Mouse (Mus musculus): ENCODE data around the gene Gxylt1. TPM values are rescaled to one million over a fixed set of nuclear protein-coding genes. Genes with fewer than 3 reads are reported as not detected.
"Not testable (repeated sequence)": the region's sequence is repeated elsewhere in the genome, so short reads cannot be mapped to it uniquely, and the experiment has no call there.

The Gxylt1 gene
- 13.5 and 16.2 TPM in 2 replicates for polyA plus RNA-seq (2014; fragmentation: Nextera tagmentation; extraction: Ambion mirVana)

- Histone ChIP-seq H3K4me1 (replicated peaks; ENCODE audit: control insufficient read depth, insufficient read depth, low read length) (peaks cover 6% of the 10 kb centered on the region), H3K36me3 (ENCODE audit: control insufficient read depth, insufficient read depth, low read length) (no peaks in the 10 kb centered on the region), H3K9ac (ENCODE audit: low read depth, low read length) (peak within 1 kb of the TSS; percentile 79), H3K27ac (ENCODE audit: low read depth, low read length) (peak within 1 kb of the TSS; percentile 87), H3K9me3 (ENCODE audit: control insufficient read depth, low read length) (no peaks in the 10 kb centered on the region), H3K4me2 (replicated peaks; ENCODE audit: low read depth, low read length) (peak within 1 kb of the TSS; percentile 81), H3K4me3 (ENCODE audit: low read depth, low read length) (peak within 1 kb of the TSS; percentile 82), H3K27me3 (ENCODE audit: control insufficient read depth, insufficient read depth, low read length) (no peaks in the 10 kb centered on the region)
- DNase-seq (ENCODE audit: low spot score) (peak; percentile 98), ATAC-seq (ENCODE audit: low FRiP score) (peak; percentile 98)
- under 1% methylated on average over 56 of the region's 93 CpGs for WGBS
Measured at GRCm38 (mm10) chr15:93274679-93275583, at the start of gene Gxylt1. Gene Gxylt1 (minus strand): TSS chr15:93275179.

- Histone ChIP-seq H3K27me3 (ENCODE audit: control insufficient read depth, insufficient read depth, low read length) (no peaks in the 10 kb centered on the region), H3K27ac (ENCODE audit: low read depth, low read length) (no peak overlapping the region), H3K4me2 (replicated peaks; ENCODE audit: low read depth, low read length) (no peak overlapping the region), H3K36me3 (ENCODE audit: control insufficient read depth, insufficient read depth, low read length) (no peaks in the 10 kb centered on the region), H3K9ac (ENCODE audit: low read depth, low read length) (no peak overlapping the region), H3K4me3 (ENCODE audit: low read depth, low read length) (no peak overlapping the region), H3K4me1 (replicated peaks; ENCODE audit: control insufficient read depth, insufficient read depth, low read length) (no peaks in the 10 kb centered on the region), H3K9me3 (ENCODE audit: control insufficient read depth, low read length) (no peaks in the 10 kb centered on the region)
- DNase-seq (ENCODE audit: low spot score) (no peak), ATAC-seq (ENCODE audit: low FRiP score) (no peak)
- 76% methylated on average over 1 of the region's 1 CpGs for WGBS
Measured at GRCm38 (mm10) chr15:93318781-93319180, 43.8 kb upstream of the Gxylt1 start.

GRCm38 (mm10) chr15:93310304-93310703 is 35.3 kb upstream of the Gxylt1 start:
- not testable (repeated sequence) for ATAC-seq (ENCODE audit: low FRiP score); H3K27ac ChIP-seq (ENCODE audit: low read depth, low read length); H3K36me3 ChIP-seq (ENCODE audit: control insufficient read depth, insufficient read depth, low read length); DNase-seq (ENCODE audit: low spot score); H3K4me1 ChIP-seq (replicated peaks; ENCODE audit: control insufficient read depth, insufficient read depth, low read length); H3K9me3 ChIP-seq (ENCODE audit: control insufficient read depth, low read length); H3K27me3 ChIP-seq (ENCODE audit: control insufficient read depth, insufficient read depth, low read length); H3K4me2 ChIP-seq (replicated peaks; ENCODE audit: low read depth, low read length); H3K4me3 ChIP-seq (ENCODE audit: low read depth, low read length); H3K9ac ChIP-seq (ENCODE audit: low read depth, low read length)
- WGBS: 94% methylated on average over 4 of the region's 4 CpGs

- H3K27me3 ChIP-seq (ENCODE audit: control insufficient read depth, insufficient read depth, low read length): no peaks in the 10 kb centered on the region
- no peak overlapping the region for H3K27ac ChIP-seq (ENCODE audit: low read depth, low read length)
- no peak for ATAC-seq (ENCODE audit: low FRiP score)
- no peaks in the 10 kb centered on the region for H3K9me3 ChIP-seq (ENCODE audit: control insufficient read depth, low read length)
- H3K4me1 ChIP-seq (replicated peaks; ENCODE audit: control insufficient read depth, insufficient read depth, low read length): no peaks in the 10 kb centered on the region
- no peak overlapping the region for H3K4me2 ChIP-seq (replicated peaks; ENCODE audit: low read depth, low read length)
- H3K4me3 ChIP-seq (ENCODE audit: low read depth, low read length): no peak overlapping the region
- no peak for DNase-seq (ENCODE audit: low spot score)
- H3K9ac ChIP-seq (ENCODE audit: low read depth, low read length): no peak overlapping the region
- WGBS: 89% methylated on average over 2 of the region's 2 CpGs
- H3K36me3 ChIP-seq (ENCODE audit: control insufficient read depth, insufficient read depth, low read length): no peaks in the 10 kb centered on the region
Measured at GRCm38 (mm10) chr15:93298197-93298596, 23.2 kb upstream of the Gxylt1 start.

- H3K27ac ChIP-seq (ENCODE audit: low read depth, low read length): no peak overlapping the region
- WGBS: 84% methylated on average over 11 of the region's 11 CpGs
- no peaks in the 10 kb centered on the region for H3K9me3 ChIP-seq (ENCODE audit: control insufficient read depth, low read length)
- no peaks in the 10 kb centered on the region for H3K36me3 ChIP-seq (ENCODE audit: control insufficient read depth, insufficient read depth, low read length)
- no peak overlapping the region for H3K4me3 ChIP-seq (ENCODE audit: low read depth, low read length)
- DNase-seq (ENCODE audit: low spot score) (no peak), ATAC-seq (ENCODE audit: low FRiP score) (no peak)
- H3K4me2 ChIP-seq (replicated peaks; ENCODE audit: low read depth, low read length): no peak overlapping the region
- H3K27me3 ChIP-seq (ENCODE audit: control insufficient read depth, insufficient read depth, low read length): no peaks in the 10 kb centered on the region
- H3K4me1 ChIP-seq (replicated peaks; ENCODE audit: control insufficient read depth, insufficient read depth, low read length): no peaks in the 10 kb centered on the region
- no peak overlapping the region for H3K9ac ChIP-seq (ENCODE audit: low read depth, low read length)
Measured at GRCm38 (mm10) chr15:93294483-93294882, 19.5 kb upstream of the Gxylt1 start.

DNA sequence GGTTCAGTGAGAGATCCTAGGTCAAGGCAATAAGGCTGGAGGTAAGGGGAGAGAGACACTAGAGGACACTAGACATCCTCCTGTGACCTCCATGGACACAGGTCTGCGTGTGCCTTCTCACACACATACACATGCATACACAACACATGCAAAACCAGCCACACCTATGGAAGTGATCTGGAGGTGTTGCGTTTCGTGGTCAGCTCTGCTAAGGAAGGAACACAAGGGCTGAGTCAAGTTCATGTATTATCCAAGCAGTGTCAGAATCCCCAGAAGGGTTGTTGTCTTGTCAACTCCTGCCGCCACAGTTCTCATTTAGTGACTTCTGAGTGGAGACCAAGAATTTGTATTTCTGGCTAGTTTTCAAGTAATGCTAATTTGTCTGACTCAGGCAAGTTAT is 13.3 kb upstream of the Gxylt1 start:
- 96% methylated on average over 4 of the region's 4 CpGs for WGBS
- no peak overlapping the region for H3K9ac ChIP-seq (ENCODE audit: low read depth, low read length)
- ATAC-seq (ENCODE audit: low FRiP score): no peak
- no peak overlapping the region for H3K27ac ChIP-seq (ENCODE audit: low read depth, low read length)
- no peaks in the 10 kb centered on the region for H3K9me3 ChIP-seq (ENCODE audit: control insufficient read depth, low read length)
- H3K4me1 ChIP-seq (replicated peaks; ENCODE audit: control insufficient read depth, insufficient read depth, low read length): no peaks in the 10 kb centered on the region
- no peak for DNase-seq (ENCODE audit: low spot score)
- H3K4me3 ChIP-seq (ENCODE audit: low read depth, low read length): no peak overlapping the region
- no peak overlapping the region for H3K4me2 ChIP-seq (replicated peaks; ENCODE audit: low read depth, low read length)
- no peaks in the 10 kb centered on the region for H3K27me3 ChIP-seq (ENCODE audit: control insufficient read depth, insufficient read depth, low read length)
- H3K36me3 ChIP-seq (ENCODE audit: control insufficient read depth, insufficient read depth, low read length): no peaks in the 10 kb centered on the region

DNA sequence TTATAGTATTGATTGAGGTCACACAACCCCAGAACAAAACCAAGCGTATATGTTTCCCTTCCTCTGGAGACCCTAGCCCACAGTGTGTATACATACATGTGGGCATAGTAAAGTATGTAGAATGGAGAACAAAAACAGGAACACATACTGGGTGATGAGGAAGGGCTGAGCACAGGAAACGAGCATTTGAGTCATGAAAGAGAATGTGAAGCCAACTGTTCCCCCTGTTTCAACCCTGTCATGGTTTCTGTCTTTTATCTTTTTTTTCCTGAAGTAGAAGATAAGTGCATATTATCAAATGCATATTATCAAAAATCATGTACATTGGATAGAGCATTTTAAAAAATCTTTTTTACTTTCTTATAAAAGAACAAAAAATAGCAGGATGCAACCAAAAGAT is 12.6 kb upstream of the Gxylt1 start:
- H3K4me1 ChIP-seq (replicated peaks; ENCODE audit: control insufficient read depth, insufficient read depth, low read length): no peaks in the 10 kb centered on the region
- no peak overlapping the region for H3K27ac ChIP-seq (ENCODE audit: low read depth, low read length)
- no peaks in the 10 kb centered on the region for H3K9me3 ChIP-seq (ENCODE audit: control insufficient read depth, low read length)
- H3K36me3 ChIP-seq (ENCODE audit: control insufficient read depth, insufficient read depth, low read length): no peaks in the 10 kb centered on the region
- no peak overlapping the region for H3K4me3 ChIP-seq (ENCODE audit: low read depth, low read length)
- 79% methylated on average over 2 of the region's 2 CpGs for WGBS
- no peak overlapping the region for H3K9ac ChIP-seq (ENCODE audit: low read depth, low read length)
- no peak overlapping the region for H3K4me2 ChIP-seq (replicated peaks; ENCODE audit: low read depth, low read length)
- no peaks in the 10 kb centered on the region for H3K27me3 ChIP-seq (ENCODE audit: control insufficient read depth, insufficient read depth, low read length)
- DNase-seq (ENCODE audit: low spot score) (no peak), ATAC-seq (ENCODE audit: low FRiP score) (no peak)

DNA sequence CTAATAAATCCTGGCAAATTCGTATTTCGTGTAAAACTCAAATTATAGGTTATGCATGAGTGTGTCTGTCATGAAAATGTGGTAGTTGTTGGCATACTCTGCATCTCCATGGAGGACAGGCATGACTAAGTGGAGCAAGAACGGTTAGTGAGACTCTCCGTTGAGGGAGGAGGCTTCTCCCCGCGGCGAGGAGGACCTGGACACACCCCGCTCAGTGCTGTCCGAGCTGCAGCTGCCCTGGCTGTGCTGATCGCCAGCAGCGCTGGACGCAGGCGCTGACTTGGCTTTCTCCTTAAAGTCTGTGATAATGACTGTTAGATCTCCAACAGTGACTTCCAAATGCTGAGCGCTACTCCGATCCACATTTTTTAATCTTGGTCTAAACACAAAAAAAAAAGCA is 10.3 kb upstream of the Gxylt1 start:
- ATAC-seq (ENCODE audit: low FRiP score) (no peak), DNase-seq (ENCODE audit: low spot score) (no peak)
- Histone ChIP-seq H3K4me3 (ENCODE audit: low read depth, low read length) (no peak overlapping the region), H3K4me2 (replicated peaks; ENCODE audit: low read depth, low read length) (no peak overlapping the region), H3K4me1 (replicated peaks; ENCODE audit: control insufficient read depth, insufficient read depth, low read length) (no peaks in the 10 kb centered on the region), H3K9me3 (ENCODE audit: control insufficient read depth, low read length) (no peaks in the 10 kb centered on the region), H3K27ac (ENCODE audit: low read depth, low read length) (no peak overlapping the region), H3K27me3 (ENCODE audit: control insufficient read depth, insufficient read depth, low read length) (no peaks in the 10 kb centered on the region), H3K36me3 (ENCODE audit: control insufficient read depth, insufficient read depth, low read length) (no peaks in the 10 kb centered on the region), H3K9ac (ENCODE audit: low read depth, low read length) (no peak overlapping the region)
- WGBS: 83% methylated on average over 15 of the region's 15 CpGs

- DNase-seq (ENCODE audit: low spot score): no peak
- WGBS: 87% methylated on average over 6 of the region's 6 CpGs
- Histone ChIP-seq H3K4me1 (replicated peaks; ENCODE audit: control insufficient read depth, insufficient read depth, low read length) (no peaks in the 10 kb centered on the region), H3K4me2 (replicated peaks; ENCODE audit: low read depth, low read length) (no peak overlapping the region), H3K9me3 (ENCODE audit: control insufficient read depth, low read length) (no peaks in the 10 kb centered on the region), H3K27me3 (ENCODE audit: control insufficient read depth, insufficient read depth, low read length) (no peaks in the 10 kb centered on the region), H3K27ac (ENCODE audit: low read depth, low read length) (no peak overlapping the region), H3K36me3 (ENCODE audit: control insufficient read depth, insufficient read depth, low read length) (no peaks in the 10 kb centered on the region), H3K4me3 (ENCODE audit: low read depth, low read length) (no peak overlapping the region), H3K9ac (ENCODE audit: low read depth, low read length) (no peak overlapping the region)
- no peak for ATAC-seq (ENCODE audit: low FRiP score)
Measured at GRCm38 (mm10) chr15:93284326-93284725, 9.3 kb upstream of the Gxylt1 start.
